Mouse (Mus musculus): ENCODE measurements around the gene Rbms3.

Gene Rbms3

DNA sequence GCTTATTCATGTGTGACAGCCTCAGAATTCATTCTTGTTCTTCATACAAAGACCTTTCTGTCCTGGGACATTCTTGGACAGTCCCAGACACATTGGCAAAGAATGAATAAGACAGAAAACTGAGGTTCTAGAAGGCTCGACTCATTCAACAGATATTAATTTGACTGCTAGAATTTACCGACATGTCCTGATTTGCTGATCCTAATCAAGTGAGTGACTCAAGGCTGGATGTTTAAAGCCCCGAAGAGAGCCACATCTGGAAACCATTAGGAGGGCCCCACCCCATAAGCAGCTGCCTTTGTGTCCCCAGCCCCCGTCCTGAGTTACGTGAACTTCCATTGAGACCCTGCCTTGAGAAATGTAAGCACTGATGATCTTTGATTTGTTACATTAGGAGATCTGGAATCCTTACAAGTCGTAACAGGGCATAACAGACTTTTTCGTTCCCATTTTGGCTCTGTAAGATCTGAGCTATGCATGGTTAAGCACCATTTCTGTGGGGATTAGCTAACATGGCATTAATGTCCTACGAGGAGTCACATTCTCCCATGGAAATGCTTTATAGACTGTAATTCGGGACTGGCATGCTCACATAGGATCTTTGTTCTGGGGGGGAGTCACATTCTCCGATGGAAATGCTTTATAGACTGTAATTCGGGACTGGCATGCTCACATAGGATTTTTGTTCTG lies 726.3 kb downstream of the Rbms3 start:
- DNase-seq (ENCODE audit: extremely low spot score): peak; percentile 44

DNA sequence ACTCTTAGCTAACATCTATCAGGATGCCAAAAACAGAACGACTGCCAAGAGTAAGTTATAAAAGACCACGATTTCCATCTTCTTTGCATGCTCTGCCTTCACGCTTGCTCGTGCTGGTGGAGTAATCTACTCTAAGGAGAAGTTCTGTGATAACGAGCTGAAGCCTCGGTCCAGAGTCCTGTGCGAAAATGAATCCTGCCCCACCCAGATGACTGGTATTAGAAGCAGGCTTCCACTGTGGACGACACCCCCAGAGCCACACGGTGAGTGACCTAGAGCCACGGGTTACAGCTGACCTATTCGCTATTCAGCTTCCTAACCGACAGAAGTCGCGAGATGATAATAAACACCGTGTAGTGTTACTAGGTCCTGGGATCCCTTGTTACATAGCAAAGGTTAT lies 730.3 kb downstream of the Rbms3 start:
- no peak for DNase-seq (ENCODE audit: extremely low spot score)

DNA sequence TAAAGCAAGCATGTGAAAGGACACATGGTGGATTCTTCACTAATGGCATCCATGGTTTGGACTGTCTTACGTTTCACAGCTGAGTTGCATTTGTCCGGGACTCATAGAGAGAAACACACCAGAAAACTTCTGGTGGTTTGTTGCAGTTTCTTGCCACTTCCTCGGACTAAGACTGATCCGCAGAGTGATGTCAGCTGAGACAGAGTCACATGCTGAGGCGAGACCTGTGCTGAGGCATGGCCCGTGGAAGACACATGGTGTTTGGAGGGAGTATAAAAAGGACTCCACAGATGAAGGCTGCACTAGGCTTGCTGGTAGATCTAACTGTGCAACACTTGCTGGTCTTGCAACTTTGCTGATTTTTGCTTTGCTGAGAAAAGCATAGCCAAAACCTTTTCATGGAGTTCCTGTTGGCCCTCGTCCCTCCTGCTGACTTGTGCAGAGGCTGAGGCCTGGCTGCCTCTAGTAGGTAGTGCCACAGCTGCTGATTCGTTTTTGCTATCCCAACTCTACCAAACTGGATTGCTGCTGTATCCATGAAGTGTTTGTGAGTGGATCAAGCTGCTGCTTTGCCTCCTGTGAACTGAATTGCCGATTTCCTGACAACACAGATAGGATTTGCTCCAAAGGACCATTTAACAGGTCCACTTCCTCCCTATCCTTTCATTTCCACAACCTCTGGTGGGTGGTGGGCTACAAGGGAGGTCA lies 742.6 kb downstream of the Rbms3 start:
- no peak for DNase-seq (ENCODE audit: extremely low spot score)

DNA sequence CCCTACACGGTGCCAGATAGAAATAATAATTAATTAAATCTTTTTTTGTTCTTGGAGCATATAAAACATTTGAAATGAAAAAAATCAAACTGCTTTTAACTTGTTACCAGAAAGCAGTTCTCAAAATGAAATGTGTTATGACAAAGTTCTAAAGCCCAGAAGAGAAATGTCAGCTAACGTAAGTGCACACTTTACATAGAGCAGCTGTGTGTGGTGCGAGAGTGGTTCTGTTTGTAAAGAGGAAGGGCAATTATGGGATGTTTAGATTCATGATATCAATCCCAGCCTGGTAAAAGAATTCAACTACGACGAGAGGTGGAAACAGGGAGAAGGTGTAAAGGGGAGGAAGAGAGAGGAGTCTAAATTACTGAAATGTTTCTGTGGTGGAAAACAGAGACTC lies 744.1 kb downstream of the Rbms3 start:
- no peak for DNase-seq (ENCODE audit: extremely low spot score)

GRCm38 (mm10) chr9:116880503-116880902 lies 749.2 kb downstream of the Rbms3 start:
- DNase-seq (ENCODE audit: extremely low spot score): no peak

DNA sequence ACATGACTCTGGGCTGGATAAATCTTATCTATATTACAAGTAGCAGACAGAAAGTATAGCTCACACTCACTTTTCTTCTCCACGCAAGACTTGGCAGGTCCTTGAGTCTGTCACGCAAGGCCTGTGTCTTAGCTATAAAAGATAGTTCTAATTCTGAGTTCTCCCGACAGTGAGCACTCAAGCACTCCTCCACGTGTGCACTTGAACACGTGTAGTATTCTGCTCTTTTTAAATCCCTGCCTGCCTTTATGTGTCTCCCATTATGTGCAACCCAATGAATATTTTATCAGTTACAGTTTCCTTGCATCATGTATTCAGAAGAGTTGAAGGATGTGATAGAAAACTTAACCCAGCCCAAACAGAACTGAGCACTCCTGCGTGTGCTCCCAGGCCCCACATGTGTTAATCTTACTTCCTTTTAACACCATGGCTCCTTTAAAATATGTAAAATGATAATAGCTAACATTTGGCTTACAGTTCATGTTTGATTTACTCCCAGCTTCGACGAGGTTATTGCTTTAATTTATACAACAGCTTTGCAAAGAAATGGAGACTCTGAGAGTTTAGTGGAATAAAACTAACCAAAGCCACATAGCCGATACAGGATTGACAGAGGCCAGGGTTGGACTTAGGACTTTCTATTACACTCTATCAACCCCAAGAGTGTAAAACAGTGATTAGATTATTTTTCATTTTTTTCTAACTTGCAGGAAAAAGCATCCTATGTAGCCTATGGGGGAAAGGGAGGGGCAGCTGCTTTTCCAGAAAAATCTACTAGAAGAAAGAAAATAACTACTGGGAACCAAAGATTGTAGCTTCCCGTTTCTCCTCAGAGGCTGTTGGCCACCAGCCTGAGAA lies 749.9 kb downstream of the Rbms3 start:
- DNase-seq (ENCODE audit: extremely low spot score): no peak

DNA sequence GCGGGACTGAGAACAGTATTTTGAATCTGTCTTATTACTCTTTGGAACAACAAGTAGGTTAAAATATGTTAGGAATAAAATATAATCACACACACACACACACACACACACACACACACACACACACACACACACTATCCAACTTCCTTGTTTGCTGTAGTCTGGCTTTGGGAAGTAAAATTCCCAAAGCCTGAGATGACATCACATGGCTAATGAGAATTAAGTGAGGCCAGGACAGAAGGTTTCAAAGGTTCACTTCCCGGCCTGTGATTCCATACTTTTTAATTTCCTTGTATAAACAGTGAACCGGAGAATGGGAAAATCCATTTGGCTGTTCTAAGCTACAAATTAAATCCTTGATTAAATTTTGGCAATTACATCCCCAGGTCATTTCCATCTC lies 752.9 kb downstream of the Rbms3 start:
- no peak for DNase-seq (ENCODE audit: extremely low spot score)

- no peak for DNase-seq (ENCODE audit: extremely low spot score)
Observed at GRCm38 (mm10) chr9:116873976-116874320, 755.8 kb downstream of the Rbms3 start.

DNA sequence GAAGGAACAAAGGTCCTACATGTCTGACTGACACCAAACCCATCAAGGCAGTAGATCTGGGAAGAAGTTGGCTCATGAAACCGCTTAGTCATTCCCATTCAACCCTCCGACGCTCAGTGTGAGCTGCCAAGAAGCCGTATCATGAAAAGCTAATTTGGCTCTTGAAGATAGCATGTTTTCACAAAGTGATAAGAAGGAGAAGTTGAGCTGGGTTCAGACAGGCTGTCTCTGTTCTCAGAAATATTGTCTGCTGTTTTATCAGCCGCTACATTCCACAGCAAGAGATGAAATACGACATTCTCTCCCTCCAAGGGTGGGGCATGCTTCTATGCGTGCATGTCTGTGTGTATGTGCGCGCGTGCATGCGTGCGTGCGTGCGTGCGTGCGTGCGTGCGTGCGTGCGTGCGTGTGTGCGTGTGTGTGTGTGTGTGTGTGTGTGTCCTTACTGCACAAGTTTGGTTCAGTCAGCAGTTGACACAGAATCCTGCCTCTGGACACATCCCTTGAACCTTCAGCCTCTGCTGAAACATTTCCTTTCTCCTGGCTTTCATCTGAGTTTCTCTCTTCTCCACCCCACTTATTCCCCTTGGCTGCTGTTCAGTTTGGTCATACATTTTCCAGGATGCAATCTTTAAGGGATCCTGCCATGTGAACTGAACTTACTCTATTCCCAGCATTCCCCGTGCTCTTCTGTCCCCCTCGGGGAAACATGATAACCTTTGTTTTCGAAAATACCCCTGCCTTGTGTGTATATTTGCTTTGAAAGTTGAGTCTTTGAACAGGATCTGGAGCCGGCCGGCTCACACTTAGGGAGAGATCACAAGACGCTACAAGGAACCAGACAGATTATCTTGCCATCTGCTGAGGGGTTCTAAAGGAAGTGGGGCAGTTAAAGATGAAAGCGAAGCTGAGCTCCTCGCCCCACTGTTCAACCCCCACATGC lies 756.4 kb downstream of the Rbms3 start:
- DNase-seq (ENCODE audit: extremely low spot score): peak; percentile 22

DNA sequence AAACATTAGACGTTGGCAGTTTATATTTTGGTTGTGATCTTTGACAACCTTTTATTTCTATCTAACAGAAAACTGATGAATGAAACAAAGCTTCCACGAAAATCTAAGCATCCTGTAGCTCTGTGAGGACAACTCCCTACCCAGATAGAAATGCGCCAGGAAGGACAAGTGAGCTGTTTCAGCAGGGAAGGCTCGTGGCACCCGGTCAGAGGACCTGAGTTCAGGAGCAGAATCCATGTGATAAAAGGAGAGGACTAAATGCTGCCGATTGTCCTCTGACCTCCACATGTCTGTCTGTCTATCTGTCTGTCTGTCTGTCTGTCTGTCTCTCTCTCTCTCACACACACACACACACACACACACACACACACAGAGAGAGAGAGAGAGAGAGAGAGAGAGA lies 757.4 kb downstream of the Rbms3 start:
- no peak for DNase-seq (ENCODE audit: extremely low spot score)

DNA sequence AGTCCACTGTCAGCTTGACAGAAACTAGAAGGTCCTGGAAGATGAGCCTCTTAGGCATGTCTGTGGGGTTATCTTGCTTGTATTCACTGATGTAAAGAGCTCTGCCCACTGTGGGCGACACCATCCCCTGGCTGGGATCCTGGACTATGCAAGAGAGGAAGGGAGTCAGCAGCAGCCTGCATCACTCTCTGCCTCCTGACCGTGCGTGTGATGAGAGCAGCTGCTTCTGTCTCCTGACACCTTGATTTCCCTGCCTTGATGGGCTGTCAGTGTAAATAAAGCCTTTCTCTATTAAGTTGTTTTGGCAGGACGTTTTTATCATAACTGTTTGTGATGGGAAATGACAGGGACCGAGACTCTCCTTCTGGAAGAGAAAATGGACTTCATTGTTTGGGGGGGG lies 758.1 kb downstream of the Rbms3 start:
- no peak for DNase-seq (ENCODE audit: extremely low spot score)

- DNase-seq (ENCODE audit: extremely low spot score): no peak
Observed at GRCm38 (mm10) chr9:116866060-116866459, 763.7 kb downstream of the Rbms3 start.

GRCm38 (mm10) chr9:116863626-116864025 lies 766.1 kb downstream of the Rbms3 start:
- no peak for DNase-seq (ENCODE audit: extremely low spot score)

DNA sequence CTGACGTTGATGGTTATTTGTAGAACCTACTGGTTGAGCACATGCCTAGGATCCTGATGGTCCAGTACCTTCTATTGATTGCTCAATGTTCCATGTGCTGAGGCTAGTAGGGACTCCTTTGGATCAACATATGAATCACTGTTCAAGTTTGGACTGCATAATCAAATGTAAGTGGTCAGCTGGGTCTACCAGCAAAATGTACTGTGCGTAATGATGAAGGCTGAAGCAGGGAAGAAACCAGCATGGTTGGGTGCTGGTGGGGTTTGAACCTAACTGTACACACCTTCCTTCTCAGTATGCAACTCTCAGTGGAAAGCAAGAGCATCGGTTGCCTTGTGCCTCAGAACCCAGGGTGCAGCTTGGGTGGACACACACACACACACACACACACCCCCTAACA lies 767.4 kb downstream of the Rbms3 start:
- no peak for DNase-seq (ENCODE audit: extremely low spot score)

DNA sequence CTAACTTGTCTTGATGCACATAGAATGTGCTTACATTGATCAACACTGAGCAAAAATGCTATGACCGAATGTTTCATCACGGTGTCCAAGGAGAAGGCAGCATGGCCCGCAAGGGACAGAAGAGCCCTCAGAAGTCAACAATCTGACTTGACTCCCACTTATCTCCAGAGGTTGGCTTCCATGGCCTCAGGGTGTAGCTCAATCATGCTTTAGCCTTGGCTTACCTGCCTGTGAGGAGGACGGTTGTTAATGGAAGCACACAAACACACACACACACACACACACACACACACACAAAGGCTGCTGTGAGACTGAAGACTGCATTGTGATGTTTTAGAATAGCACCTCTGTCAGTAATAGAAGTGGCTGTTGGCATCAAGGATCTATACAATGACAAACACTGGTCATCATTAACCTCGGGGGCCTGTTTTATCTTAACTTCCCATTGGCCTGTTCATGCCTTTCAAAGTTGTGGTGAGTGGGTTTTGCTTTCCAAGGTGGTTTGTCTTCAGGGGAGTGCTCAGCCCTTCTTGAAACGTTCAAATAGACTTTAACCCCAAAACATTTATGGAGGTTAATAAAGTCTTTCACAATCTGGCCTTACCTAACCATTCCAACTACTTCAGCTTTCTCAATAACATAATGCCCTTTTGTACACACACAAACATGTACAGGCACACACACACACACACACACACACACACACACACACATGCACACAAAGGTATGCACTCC lies 771.7 kb downstream of the Rbms3 start:
- no peak for DNase-seq (ENCODE audit: extremely low spot score)

- no peak for DNase-seq (ENCODE audit: extremely low spot score)
Observed at GRCm38 (mm10) chr9:116857151-116857550, 772.6 kb downstream of the Rbms3 start.

- DNase-seq (ENCODE audit: extremely low spot score): no peak
Observed at GRCm38 (mm10) chr9:116855744-116856143, 774.0 kb downstream of the Rbms3 start.

GRCm38 (mm10) chr9:116848905-116849304 lies 780.8 kb downstream of the Rbms3 start:
- DNase-seq (ENCODE audit: extremely low spot score): no peak

DNA sequence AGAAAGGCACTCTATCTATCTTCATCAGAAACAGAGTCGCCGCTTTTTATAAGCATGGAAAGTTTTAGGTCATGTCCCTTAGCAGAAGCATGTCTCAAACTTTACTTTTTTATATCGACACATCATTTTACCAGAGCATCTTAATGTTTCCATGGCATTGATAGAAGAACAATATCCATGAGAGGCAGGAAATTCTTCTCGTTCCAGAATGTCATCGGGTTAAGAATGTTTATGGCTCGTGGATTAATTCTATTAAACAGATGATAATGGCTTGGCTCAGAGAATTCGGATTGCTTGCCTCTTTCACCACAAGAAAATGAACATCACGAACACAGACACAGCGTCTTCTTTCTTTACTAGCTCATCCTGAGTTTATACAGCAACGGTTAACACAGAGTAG lies 781.5 kb downstream of the Rbms3 start:
- DNase-seq (ENCODE audit: extremely low spot score): no peak

- DNase-seq (ENCODE audit: extremely low spot score): no peak
Observed at GRCm38 (mm10) chr9:116847241-116848135, 782.2 kb downstream of the Rbms3 start.
